Mouse (Mus musculus): Measurements from ENCODE around the gene Atp1b1. TPM values are rescaled to one million over a fixed set of nuclear protein-coding genes. Genes with fewer than 3 reads are reported as not detected.

Atp1b1 gene
- total RNA-seq, 2 experiments from 2014 or later: 312 to 314 TPM

GRCm38 (mm10) chr1:164467406-164467805 is 9.3 kb upstream of the Atp1b1 start:
- no peak for DNase-seq

GRCm38 (mm10) chr1:164461726-164462125 is 3.6 kb upstream of the Atp1b1 start:
- peak; percentile 73 to 86 for DNase-seq

GRCm38 (mm10) chr1:164460921-164461697 is 3.0 kb upstream of the Atp1b1 start:
- no peak for DNase-seq

- DNase-seq: no peak
Measured at GRCm38 (mm10) chr1:164459127-164459905, 1.2 kb upstream of the Atp1b1 start.

- DNase-seq: peak in 1 of 2 experiments; percentile 58
Measured at GRCm38 (mm10) chr1:164458621-164459051, 481 bp upstream of the Atp1b1 start.

- DNase-seq: peak in 1 of 2 experiments; percentile 70
Measured at GRCm38 (mm10) chr1:164457531-164458244, 467 bp downstream of the Atp1b1 start.

- no peak for DNase-seq
Measured at GRCm38 (mm10) chr1:164456731-164457130, 1.4 kb downstream of the Atp1b1 start.

- DNase-seq: peak in 1 of 2 experiments; percentile 39
Measured at GRCm38 (mm10) chr1:164456065-164456464, 2.1 kb downstream of the Atp1b1 start.

GRCm38 (mm10) chr1:164455614-164456013 is 2.5 kb downstream of the Atp1b1 start:
- DNase-seq: peak in 1 of 2 experiments; percentile 33

GRCm38 (mm10) chr1:164454747-164455400 is 3.3 kb downstream of the Atp1b1 start:
- peak; percentile 52 to 70 for DNase-seq

- DNase-seq: no peak
Measured at GRCm38 (mm10) chr1:164453739-164454138, 4.4 kb downstream of the Atp1b1 start.

GRCm38 (mm10) chr1:164453146-164453545 is 5.0 kb downstream of the Atp1b1 start:
- DNase-seq: no peak

- no peak for DNase-seq
Measured at GRCm38 (mm10) chr1:164452580-164452979, 5.6 kb downstream of the Atp1b1 start.

- DNase-seq: no peak
Measured at GRCm38 (mm10) chr1:164451346-164451745, 6.8 kb downstream of the Atp1b1 start.

- no peak for DNase-seq
Measured at GRCm38 (mm10) chr1:164450644-164451043, 7.5 kb downstream of the Atp1b1 start.

GRCm38 (mm10) chr1:164450231-164450630 is 7.9 kb downstream of the Atp1b1 start:
- no peak for DNase-seq

- DNase-seq: peak in 1 of 2 experiments; percentile 41
Measured at GRCm38 (mm10) chr1:164449626-164450025, 8.5 kb downstream of the Atp1b1 start.

GRCm38 (mm10) chr1:164447521-164447920 is 10.6 kb downstream of the Atp1b1 start:
- no peak for DNase-seq

GRCm38 (mm10) chr1:164446535-164446934 is 11.6 kb downstream of the Atp1b1 start:
- DNase-seq: no peak

- no peak for DNase-seq
Measured at GRCm38 (mm10) chr1:164445620-164446162, 12.5 kb downstream of the Atp1b1 start.

- no peak for DNase-seq
Measured at GRCm38 (mm10) chr1:164441408-164441974, 16.7 kb downstream of the Atp1b1 start.

All from heart, adult 18-20 months (tissue).